Mouse (Mus musculus) megakaryocyte, adult 5-6 weeks (primary cell): ENCODE results near the gene Cdc27. TPM values are rescaled to one million over a fixed set of nuclear protein-coding genes. Genes with fewer than 3 reads are reported as not detected.

Experiments used
- ATAC-seq: 2 replicates; pipeline ENCODE4 v1.8.0; 2016; ENCODE audit warnings: mild to moderate bottlenecking, inconsistent platforms; ENCODE audit not compliant: poor library complexity, severe bottlenecking
- total RNA-seq, 2 experiments: library from RNA; stranded (forward) in 1 of 2; stranded (reverse) in 1 of 2; fragments of 153-499, 151-499 nt in 1 of 2; fragments of 221-1000, 200-1000 nt in 1 of 2; gene quantifications; 2 replicates each; pipeline versions ENCODE4 v1.2.3 to v1.2.4; 2015 to 2017

Gene Cdc27
- total RNA-seq, 2 experiments from 2014 or later: 45.1 to 51.3 TPM

DNA sequence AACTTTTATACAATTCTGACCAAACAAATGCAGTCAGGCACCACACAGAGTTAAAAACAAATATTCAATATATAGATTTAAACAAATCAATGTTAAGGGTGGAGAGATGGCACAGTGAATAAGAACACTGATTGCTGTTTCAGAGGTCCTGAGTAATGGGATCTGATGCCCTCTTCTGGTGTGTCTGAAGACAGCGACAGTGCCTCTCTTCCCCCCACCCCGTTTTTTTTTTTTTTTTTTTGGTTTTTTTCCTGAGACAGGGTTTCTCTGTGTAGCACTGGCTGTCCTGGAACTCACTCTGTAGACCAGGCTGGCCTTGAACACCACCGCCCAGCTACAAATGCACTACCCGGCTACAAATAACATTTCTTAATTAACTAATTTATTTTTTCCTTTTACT lies 42.0 kb downstream of the Cdc27 start:
- no peak for ATAC-seq

DNA sequence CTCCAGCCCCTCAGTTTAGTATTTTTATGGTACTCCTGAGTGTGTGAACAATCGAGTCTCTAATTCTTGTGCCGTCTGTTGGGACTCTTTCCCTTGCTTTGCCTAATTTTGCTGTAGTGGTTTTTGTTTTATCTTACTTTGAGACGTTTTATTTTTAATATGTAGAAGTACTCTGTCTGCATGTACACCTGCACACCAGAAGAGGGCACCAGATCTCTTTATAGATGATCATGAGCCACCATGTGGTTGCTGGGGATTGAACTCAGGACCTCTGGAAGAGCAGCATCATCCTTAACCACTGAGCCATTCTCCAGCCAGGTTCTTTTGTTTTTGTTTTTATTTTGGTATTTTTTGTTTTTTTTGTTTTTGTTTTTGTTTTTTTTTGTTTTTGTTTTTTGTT lies 62.1 kb downstream of the Cdc27 start:
- ATAC-seq: no peak

- no peak for ATAC-seq
These were observed 68.4 kb downstream of the Cdc27 start for GRCm38 (mm10) chr11:104481971-104482370.

DNA sequence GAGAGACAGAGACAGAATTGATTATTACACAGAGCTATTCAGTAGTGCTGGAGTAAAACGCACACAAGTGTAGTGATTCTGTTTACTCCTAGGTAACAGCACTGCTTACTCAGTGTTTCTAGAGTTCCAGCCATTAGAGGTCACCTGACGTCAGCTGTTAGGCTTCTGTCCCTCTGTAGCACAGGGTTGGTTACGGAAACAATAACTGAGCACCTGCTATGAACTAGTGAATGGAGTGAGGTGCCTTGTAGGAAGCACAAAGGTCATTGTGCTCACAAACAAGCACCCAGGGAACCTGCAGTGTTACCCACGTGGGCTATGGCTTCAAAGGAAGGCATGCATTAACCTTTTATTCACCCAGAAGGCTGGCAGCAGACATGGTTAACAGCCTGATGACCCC lies 70.9 kb downstream of the Cdc27 start:
- ATAC-seq: no peak

- peak; percentile 99 for ATAC-seq
These were observed 81.0 kb downstream of the Cdc27 start for GRCm38 (mm10) chr11:104469371-104469835.

DNA sequence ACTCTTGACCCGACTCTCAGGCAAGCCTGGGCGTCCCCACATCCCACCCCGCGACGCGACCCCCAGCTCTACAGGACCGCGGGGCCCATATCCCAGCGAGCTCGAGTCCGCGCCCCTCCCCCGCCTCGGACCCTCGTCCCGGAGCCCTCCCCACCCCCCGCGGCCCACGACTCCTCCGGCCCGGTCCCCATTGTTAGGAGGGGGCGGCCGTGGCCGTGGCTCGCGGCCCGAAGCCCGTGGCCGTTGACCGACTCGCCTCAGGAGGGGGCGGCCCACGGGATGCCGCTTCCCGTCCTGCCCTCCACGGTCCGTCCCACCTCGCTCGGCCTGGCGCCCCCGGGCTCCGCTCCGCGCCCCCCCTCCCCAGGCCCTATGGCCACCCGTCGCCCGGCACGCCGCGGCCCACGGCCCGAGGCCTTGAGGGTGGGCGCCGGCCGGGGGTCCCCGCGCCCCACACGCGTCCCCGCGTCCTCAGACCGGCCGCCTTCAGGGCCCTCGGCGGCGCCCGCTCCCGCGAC lies 81.6 kb downstream of the Cdc27 start, which contains the start of gene Kansl1:
Gene Kansl1, minus strand, starts transcription at position 111 of the 518 bp plus-strand sequence.
- peak; percentile 62 for ATAC-seq

- no peak for ATAC-seq
These were observed 82.7 kb downstream of the Cdc27 start for GRCm38 (mm10) chr11:104467698-104468097.

GRCm38 (mm10) chr11:104461551-104461950 lies 88.9 kb downstream of the Cdc27 start:
- peak; percentile 82 for ATAC-seq

DNA sequence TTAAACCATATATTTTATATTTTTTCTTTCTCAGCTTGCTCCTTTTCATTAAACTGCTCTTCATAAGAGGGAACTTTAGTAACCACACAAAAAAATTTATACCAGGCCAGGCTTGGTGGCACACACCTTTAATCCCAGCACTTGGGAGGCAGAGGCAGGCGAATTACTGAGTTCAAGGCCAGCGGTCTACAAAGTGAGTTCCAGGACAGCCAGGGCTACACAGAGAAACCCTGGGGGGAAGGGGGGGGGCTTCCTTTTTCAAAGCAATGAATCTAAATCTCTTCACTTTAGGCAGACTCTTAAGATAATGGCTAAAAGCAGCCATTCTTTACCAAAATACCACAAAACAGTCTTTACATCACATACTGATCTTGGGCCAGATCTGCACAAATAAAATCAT lies 90.7 kb downstream of the Cdc27 start:
- ATAC-seq: no peak

DNA sequence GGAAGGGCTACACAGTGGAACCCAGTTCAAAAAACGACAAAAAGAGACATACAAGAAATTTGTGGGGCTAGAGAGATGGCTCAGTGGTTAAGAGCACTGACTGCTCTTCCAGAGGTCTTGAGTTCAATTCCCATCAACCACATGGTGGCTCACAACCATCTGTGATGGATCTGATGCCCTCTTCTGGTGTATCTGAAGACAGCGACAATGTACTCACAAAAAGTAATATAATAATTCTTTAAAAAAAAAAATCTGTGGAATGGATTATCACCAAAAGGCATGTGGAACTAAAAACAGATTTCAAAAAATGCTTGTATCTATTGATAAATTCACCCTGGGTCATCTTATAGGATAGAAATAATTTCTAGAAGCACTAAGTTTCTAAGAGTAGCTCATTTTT lies 91.9 kb downstream of the Cdc27 start:
- ATAC-seq: no peak

Other genes starting within 250 kb of the Cdc27 start
- gene Kansl1, start 81.8 kb downstream of the Cdc27 start, total RNA-seq (2015): 50.8 and 51.7 TPM in 2 replicates
- 27.5 and 33.3 TPM in 2 replicates for gene Kansl1, start 81.8 kb downstream of the Cdc27 start, total RNA-seq (2017)
- gene Myl4, start within 50 bp of the Cdc27 start, total RNA-seq (2015): 0.11 TPM in 1 of 2 replicates, not detected in the other
- gene Myl4, start within 50 bp of the Cdc27 start, total RNA-seq (2017): 0.08 TPM in 1 of 2 replicates, not detected in the other
- 7.1 and 8.6 TPM in 2 replicates for gene Itgb3, start 57.4 kb upstream of the Cdc27 start, total RNA-seq (2015)
- gene Itgb3, start 57.4 kb upstream of the Cdc27 start, total RNA-seq (2017): 20.6 and 23.8 TPM in 2 replicates
- gene Gm11639, start 135.1 kb upstream of the Cdc27 start, total RNA-seq (2015): not detected in 2 replicates
- gene Gm11639, start 135.1 kb upstream of the Cdc27 start, total RNA-seq (2017): not detected in 2 replicates